Mouse (Mus musculus): ENCODE data around the gene Prdm11. TPM values are rescaled to one million over a fixed set of nuclear protein-coding genes. Genes with fewer than 3 reads are reported as not detected.
A peak's percentile ranks its signal among the peaks of the same experiment; 100 is the strongest.

Prdm11 gene
- total RNA-seq, 2 experiments from 2014 or later, result 59.3 to 65.4 TPM

- no peak for DNase-seq (ENCODE audit: low spot score in 2 of 2)
Observed at GRCm38 (mm10) chr2:92971069-92971468, 74.9 kb downstream of the Prdm11 start.

GRCm38 (mm10) chr2:92967839-92968166 lies 78.2 kb downstream of the Prdm11 start:
- no peak for DNase-seq (ENCODE audit: low spot score in 2 of 2)

- DNase-seq (ENCODE audit: low spot score in 2 of 2), result no peak
Observed at GRCm38 (mm10) chr2:92967032-92967838, 78.7 kb downstream of the Prdm11 start.

GRCm38 (mm10) chr2:92966257-92966656 lies 79.7 kb downstream of the Prdm11 start:
- no peak for DNase-seq (ENCODE audit: low spot score in 2 of 2)

- no peak for DNase-seq (ENCODE audit: low spot score in 2 of 2)
Observed at GRCm38 (mm10) chr2:92964345-92964744, 81.6 kb downstream of the Prdm11 start.

- no peak for DNase-seq (ENCODE audit: low spot score in 2 of 2)
Observed at GRCm38 (mm10) chr2:92958640-92959039, 87.3 kb downstream of the Prdm11 start.

GRCm38 (mm10) chr2:92956943-92957342 lies 89.0 kb downstream of the Prdm11 start:
- DNase-seq (ENCODE audit: low spot score in 2 of 2), result no peak

GRCm38 (mm10) chr2:92954404-92955114 lies 91.4 kb downstream of the Prdm11 start:
- peak; percentile 33 to 57 for DNase-seq (ENCODE audit: low spot score in 2 of 2)

GRCm38 (mm10) chr2:92953450-92953849 lies 92.5 kb downstream of the Prdm11 start:
- DNase-seq (ENCODE audit: low spot score in 2 of 2), result no peak

- DNase-seq (ENCODE audit: low spot score in 2 of 2), result no peak
Observed at GRCm38 (mm10) chr2:92949518-92949917, 96.4 kb downstream of the Prdm11 start.

GRCm38 (mm10) chr2:92948699-92949300 lies 97.2 kb downstream of the Prdm11 start:
- DNase-seq (ENCODE audit: low spot score in 2 of 2), result no peak

- no peak for DNase-seq (ENCODE audit: low spot score in 2 of 2)
Observed at GRCm38 (mm10) chr2:92947981-92948698, 97.8 kb downstream of the Prdm11 start.

- no peak for DNase-seq (ENCODE audit: low spot score in 2 of 2)
Observed at GRCm38 (mm10) chr2:92945824-92946598, 100.0 kb downstream of the Prdm11 start.

- no peak for DNase-seq (ENCODE audit: low spot score in 2 of 2)
Observed at GRCm38 (mm10) chr2:92945125-92945746, 100.7 kb downstream of the Prdm11 start.

GRCm38 (mm10) chr2:92944356-92944755 lies 101.6 kb downstream of the Prdm11 start:
- DNase-seq (ENCODE audit: low spot score in 2 of 2), result no peak

- no peak for DNase-seq (ENCODE audit: low spot score in 2 of 2)
Observed at GRCm38 (mm10) chr2:92943406-92943805, 102.6 kb downstream of the Prdm11 start.

- DNase-seq (ENCODE audit: low spot score in 2 of 2), result no peak
Observed at GRCm38 (mm10) chr2:92941463-92941862, 104.5 kb downstream of the Prdm11 start.

- DNase-seq (ENCODE audit: low spot score in 2 of 2), result no peak
Observed at GRCm38 (mm10) chr2:92940963-92941362, 105.0 kb downstream of the Prdm11 start.

- DNase-seq (ENCODE audit: low spot score in 2 of 2), result no peak
Observed at GRCm38 (mm10) chr2:92938827-92939226, 107.1 kb downstream of the Prdm11 start.

- no peak for DNase-seq (ENCODE audit: low spot score in 2 of 2)
Observed at GRCm38 (mm10) chr2:92938063-92938462, 107.9 kb downstream of the Prdm11 start.
